Mouse (Mus musculus) layer of hippocampus, postnatal 10 days (tissue): ENCODE data around the gene Tor1aip2. TPM values are rescaled to one million over a fixed set of nuclear protein-coding genes. Genes with fewer than 3 reads are reported as not detected.
A peak's percentile ranks its signal among the peaks of the same experiment; 100 is the strongest.

Experiments
- DNase-seq, 2 experiments: peaks; one replicate each; pipeline ENCODE4 v3.0.0; 2021; ENCODE audit warnings: low spot score in 2 of 2
- total RNA-seq, 2 experiments: library from RNA; stranded (reverse); gene quantifications; 2 replicates each; pipeline ENCODE4 v1.2.3; 2021

The Tor1aip2 gene
- total RNA-seq, 2 experiments from 2014 or later, result 57.8 to 59.5 TPM

GRCm38 (mm10) chr1:156040731-156041401 is 5.7 kb downstream of the Tor1aip2 start:
- DNase-seq, result peak; percentile 83 to 89

GRCm38 (mm10) chr1:156041451-156042241 is 6.4 kb downstream of the Tor1aip2 start:
- DNase-seq, result no peak

- DNase-seq, result no peak
These were observed 7.3 kb downstream of the Tor1aip2 start for GRCm38 (mm10) chr1:156042481-156042880.

GRCm38 (mm10) chr1:156043027-156043426 is 7.8 kb downstream of the Tor1aip2 start:
- DNase-seq, result peak; percentile 46 to 69

- no peak for DNase-seq
These were observed 9.0 kb downstream of the Tor1aip2 start for GRCm38 (mm10) chr1:156044211-156044611.

- DNase-seq, result no peak
These were observed 11.5 kb downstream of the Tor1aip2 start for GRCm38 (mm10) chr1:156046688-156047087.

- no peak for DNase-seq
These were observed 23.0 kb downstream of the Tor1aip2 start for GRCm38 (mm10) chr1:156058207-156058606.

- no peak for DNase-seq
These were observed 27.0 kb downstream of the Tor1aip2 start for GRCm38 (mm10) chr1:156062193-156062592.

GRCm38 (mm10) chr1:156066133-156066532 is 30.9 kb downstream of the Tor1aip2 start:
- DNase-seq, result no peak

- no peak for DNase-seq
These were observed 34.9 kb downstream of the Tor1aip2 start for GRCm38 (mm10) chr1:156070106-156070505.

GRCm38 (mm10) chr1:156073169-156073821 is 38.1 kb downstream of the Tor1aip2 start:
- DNase-seq, result no peak

- no peak for DNase-seq
These were observed 39.4 kb downstream of the Tor1aip2 start for GRCm38 (mm10) chr1:156074575-156074974.

- no peak for DNase-seq
These were observed 41.3 kb downstream of the Tor1aip2 start for GRCm38 (mm10) chr1:156076474-156076873.

- no peak for DNase-seq
These were observed 42.5 kb downstream of the Tor1aip2 start for GRCm38 (mm10) chr1:156077655-156078054.

- no peak for DNase-seq
These were observed 49.4 kb downstream of the Tor1aip2 start for GRCm38 (mm10) chr1:156084603-156085002.

- peak; percentile 42 to 50 for DNase-seq
These were observed 50.6 kb downstream of the Tor1aip2 start for GRCm38 (mm10) chr1:156085770-156086169.

- DNase-seq, result no peak
These were observed 52.4 kb downstream of the Tor1aip2 start for GRCm38 (mm10) chr1:156087586-156087985.

- no peak for DNase-seq
These were observed 54.4 kb downstream of the Tor1aip2 start for GRCm38 (mm10) chr1:156089561-156089960.

- DNase-seq, result no peak
These were observed 54.8 kb downstream of the Tor1aip2 start for GRCm38 (mm10) chr1:156090042-156090441.

- no peak for DNase-seq
These were observed 56.6 kb downstream of the Tor1aip2 start for GRCm38 (mm10) chr1:156091811-156092210.

- no peak for DNase-seq
These were observed 68.6 kb downstream of the Tor1aip2 start for GRCm38 (mm10) chr1:156103763-156104162.

GRCm38 (mm10) chr1:156105381-156105780 is 70.2 kb downstream of the Tor1aip2 start:
- DNase-seq, result no peak
